Comparison of ENCODE assay signal across 8 mouse cellular contexts in the genomic region with DNA sequence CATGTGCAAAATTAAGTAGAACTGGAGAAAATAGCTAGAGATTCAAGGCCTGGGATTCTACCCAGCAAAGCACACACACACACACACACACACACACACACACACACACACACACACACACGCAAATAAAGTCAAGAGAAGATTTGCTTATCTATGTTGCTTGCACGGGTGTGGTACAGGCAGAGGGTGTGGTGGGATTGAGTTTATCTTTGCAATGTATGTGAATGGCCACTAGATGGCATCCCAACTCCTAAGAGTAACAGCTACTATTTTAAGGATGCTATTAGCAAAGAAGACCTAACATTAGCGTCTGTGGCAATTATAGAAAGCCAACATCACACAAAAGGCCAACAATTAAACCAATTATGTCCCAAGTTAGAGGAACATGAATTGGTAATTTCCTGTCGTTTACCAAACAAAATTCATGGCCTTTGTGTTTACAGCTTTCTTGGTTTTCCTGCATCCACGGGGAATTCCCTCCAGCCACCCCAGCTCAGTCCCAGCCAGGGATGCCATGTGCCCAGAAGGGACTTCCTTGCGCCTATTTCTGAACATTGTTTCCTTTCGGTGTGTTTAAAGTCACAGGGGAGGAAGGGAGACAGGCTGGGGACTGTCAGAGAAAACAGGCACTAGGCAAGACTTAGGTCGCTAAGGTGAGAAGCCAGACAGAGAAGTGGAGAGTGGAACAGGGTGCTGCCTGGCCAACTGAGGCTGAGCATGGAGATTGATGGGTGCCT. TPM values are rescaled to one million over a fixed set of nuclear protein-coding genes. Genes with fewer than 3 reads are reported as not detected.
DNase-seq lines count a peak whose midpoint lies in the region; ATAC-seq and TF ChIP-seq lines count a peak whose summit lies in the region.

No protein-coding gene starts in this region.

- WGBS in hindbrain, postnatal 0 days: 39% methylated on average over 8 of the region's 8 CpGs
- WGBS in liver, embryonic 13.5 days (ENCODE audit: insufficient replicate concordance): 25% methylated on average over 8 of the region's 8 CpGs

- H3K9ac ChIP-seq in hindbrain, postnatal 0 days (replicated peaks; ENCODE audit: low read length): no peak overlapping the region
- H3K9ac ChIP-seq in liver, embryonic 13.5 days: no peak overlapping the region

- no peaks in the 10 kb centered on the region for H3K9me3 ChIP-seq in hindbrain, postnatal 0 days (ENCODE audit: low read length)
- no peaks in the 10 kb centered on the region for H3K9me3 ChIP-seq in liver, embryonic 13.5 days (replicated peaks)

- H3K4me1 ChIP-seq in hindbrain, postnatal 0 days (ENCODE audit: insufficient read depth, low read length): no peaks in the 10 kb centered on the region
- 0 out of 2 replicates have a peak, but pooled peaks cover 5% of the 10 kb centered on the region for H3K4me1 ChIP-seq in liver, embryonic 13.5 days (replicated peaks)

- peak; percentile 18 for DNase-seq in adrenal gland, adult 2 months
- DNase-seq in adrenal gland, postnatal 36 days: no peak
- DNase-seq in right cerebral cortex, adult 18-20 months: peak; percentile 43
- DNase-seq in right cerebral cortex, postnatal 14 days: no peak
- peak; percentile 59 to 70 for DNase-seq in cerebellum, postnatal 14 days
- peak; percentile 83 for DNase-seq in hindbrain, postnatal 0 days (ENCODE audit: low spot score)
- DNase-seq in liver, embryonic 13.5 days: peak; percentile 14
- DNase-seq in skeletal muscle tissue, adult 2 months (ENCODE audit: low read depth, low spot score): peak; percentile 53

- H3K27me3 ChIP-seq in hindbrain, postnatal 0 days (ENCODE audit: insufficient read depth, low read length): no peaks in the 10 kb centered on the region
- 0 out of 2 replicates have a peak, but pooled peaks cover 6% of the 10 kb centered on the region for H3K27me3 ChIP-seq in liver, embryonic 13.5 days

- peak; percentile 89 for TF ChIP-seq CTCF in hindbrain, postnatal 0 days (IDR thresholded peaks at IDR 0.05; ENCODE audit: low read depth)

- H3K4me3 ChIP-seq in hindbrain, postnatal 0 days (ENCODE audit: low read length): no peak overlapping the region
- H3K4me3 ChIP-seq in liver, embryonic 13.5 days (replicated peaks): no peak overlapping the region

- H3K27ac ChIP-seq in hindbrain, postnatal 0 days: no peak overlapping the region
- H3K27ac ChIP-seq in liver, embryonic 13.5 days: no peak overlapping the region

- no peaks in the 10 kb centered on the region for H3K36me3 ChIP-seq in hindbrain, postnatal 0 days (ENCODE audit: insufficient read depth, low read length)
- no peaks in the 10 kb centered on the region for H3K36me3 ChIP-seq in liver, embryonic 13.5 days

- H3K4me2 ChIP-seq in hindbrain, postnatal 0 days (ENCODE audit: low read depth, low read length): no peak overlapping the region
- H3K4me2 ChIP-seq in liver, embryonic 13.5 days: no peak overlapping the region

- peak; percentile 51; the same call in 1 of the 2 replicates for ATAC-seq in hindbrain, postnatal 0 days
- no peak for ATAC-seq in liver, embryonic 13.5 days (ENCODE audit: low read depth)

RNA-seq across cellular contexts. Expression of a gene that starts 17.4 kb away (rescaled TPM):
- 1 to 10 TPM; 1.6 to 2.6 TPM for total RNA-seq in adrenal gland, adult 2 months (2021)
- 3.9 and 5.3 TPM in 2 replicates for polyA plus RNA-seq in adrenal gland, adult 2 months (2012; rRNA removed)
- 1 to 10 TPM; 2.3 to 3.7 TPM for total RNA-seq in adrenal gland, postnatal 36 days (2021)
- total RNA-seq in hindbrain, postnatal 0 days (2014; rRNA removed): 1.5 and 2.7 TPM in 2 replicates
- 1.3 and 1.7 TPM in 2 replicates for polyA plus RNA-seq in hindbrain, postnatal 0 days (2015; fragmentation: Nextera tagmentation; extraction: Ambion mirVana)
- 1.2 and 1.6 TPM in 2 replicates for polyA plus RNA-seq in liver, embryonic 13.5 days (2015; fragmentation: Nextera tagmentation; extraction: Ambion mirVana)

RNA-seq across cellular contexts. Expression of a gene that starts 53.5 kb away (rescaled TPM):
- total RNA-seq in adrenal gland, adult 2 months (2021): 1 to 10 TPM; 1.4 to 3.2 TPM
- 1.6 TPM in 2 replicates for polyA plus RNA-seq in adrenal gland, adult 2 months (2012; rRNA removed)
- 1 to 10 TPM in 1 of 2 experiments, under 1 TPM in 1; 0.95 to 2.5 TPM for total RNA-seq in adrenal gland, postnatal 36 days (2021)
- 1.4 and 2.5 TPM in 2 replicates for total RNA-seq in hindbrain, postnatal 0 days (2014; rRNA removed)
- polyA plus RNA-seq in hindbrain, postnatal 0 days (2015; fragmentation: Nextera tagmentation; extraction: Ambion mirVana): 0.34 and 0.65 TPM in 2 replicates
- polyA plus RNA-seq in liver, embryonic 13.5 days (2015; fragmentation: Nextera tagmentation; extraction: Ambion mirVana): 0.15 and 0.32 TPM in 2 replicates

Comparison
In these comparisons a context has a peak if more than half of its experiments do, and no peak if none do; other contexts are left out.
1. DNase-seq: peak in adrenal gland, adult 2 months (single experiment), right cerebral cortex, adult 18-20 months (single experiment), cerebellum, postnatal 14 days (2 of 2), hindbrain, postnatal 0 days (single experiment), liver, embryonic 13.5 days (single experiment) and skeletal muscle tissue, adult 2 months (single experiment); none in adrenal gland, postnatal 36 days (0 of 2) and right cerebral cortex, postnatal 14 days (single experiment).